Mouse (Mus musculus): ENCODE measurements at regions not wholly inside any gene's neighbourhood (a gene's known extent, or its start where the extent isn't known, plus 50 kb on each side); places are given as distances from the start of the nearest gene placed in this dataset.
A peak's percentile ranks its signal among the peaks of the same experiment; 100 is the strongest.

DNA sequence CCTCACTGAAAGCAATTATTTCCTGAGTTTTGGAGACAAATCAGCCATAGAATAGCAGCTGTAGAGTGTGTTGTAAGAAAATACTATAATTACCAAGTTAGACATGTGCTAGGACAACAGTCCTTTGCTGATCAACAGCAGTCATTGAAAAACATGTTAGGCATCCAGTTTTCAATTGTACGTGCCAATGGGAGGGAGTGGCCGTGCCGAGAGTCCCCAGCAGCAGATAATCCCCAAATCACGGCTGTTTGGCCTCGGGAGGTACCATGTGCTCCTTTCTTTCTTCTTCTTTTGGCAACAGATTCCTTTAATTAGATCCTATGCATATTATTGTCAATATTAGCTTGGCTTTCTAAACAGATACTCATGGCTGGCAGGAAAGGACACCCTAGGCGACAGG, 88.4 kb upstream of the Meis1 start:
- Histone ChIP-seq H3K27me3 (replicated peaks; ENCODE audit: control insufficient read depth, insufficient read depth, low read length) (no peaks in the 10 kb centered on the region), H3K27ac (ENCODE audit: insufficient read depth, low read depth, low read length) (no peak overlapping the region), H3K4me3 (ENCODE audit: insufficient read depth, low read depth, low read length) (no peak overlapping the region), H3K36me3 (ENCODE audit: control insufficient read depth, insufficient read depth, low read length) (no peaks in the 10 kb centered on the region), H3K4me1 (ENCODE audit: control insufficient read depth, insufficient read depth, low read length) (no peaks in the 10 kb centered on the region)
- DNase-seq = no peak
- TF ChIP-seq POLR2A (IDR thresholded peaks at IDR 0.05; ENCODE audit: low read depth, low read length) (no peak), CTCF (conservative IDR thresholded peaks at IDR 0.05; ENCODE audit: insufficient read depth, insufficient read length, low read depth, low read length) (no peak)
- 91% methylated on average over 6 of the region's 6 CpGs for WGBS

DNA sequence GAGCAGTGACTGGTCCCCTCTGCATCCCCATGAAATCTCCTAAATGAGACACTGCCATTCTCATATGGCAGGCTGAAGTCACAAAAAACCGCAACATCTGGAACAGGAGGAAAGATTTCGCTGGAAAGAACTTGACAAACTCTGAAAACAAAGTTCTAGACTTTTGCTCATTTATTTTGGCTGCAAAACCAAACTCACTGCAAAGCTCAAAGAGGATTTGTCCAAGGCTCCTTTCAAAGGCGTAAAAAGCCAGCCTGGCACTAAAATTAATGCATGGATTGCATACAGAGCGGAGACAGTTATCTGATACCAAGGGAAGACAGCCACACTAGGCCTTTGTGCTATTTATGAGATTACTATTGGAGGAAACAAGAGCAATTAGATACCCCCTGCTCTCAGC, 90.3 kb upstream of the Meis1 start:
- no peak overlapping the region for H3K27ac ChIP-seq (ENCODE audit: insufficient read depth, low read depth, low read length)
- WGBS = 85% methylated on average over 4 of the region's 4 CpGs
- no peaks in the 10 kb centered on the region for H3K27me3 ChIP-seq (replicated peaks; ENCODE audit: control insufficient read depth, insufficient read depth, low read length)
- TF ChIP-seq CTCF (conservative IDR thresholded peaks at IDR 0.05; ENCODE audit: insufficient read depth, insufficient read length, low read depth, low read length) = no peak
- no peak for TF ChIP-seq POLR2A (IDR thresholded peaks at IDR 0.05; ENCODE audit: low read depth, low read length)
- no peak overlapping the region for H3K4me3 ChIP-seq (ENCODE audit: insufficient read depth, low read depth, low read length)
- no peaks in the 10 kb centered on the region for H3K36me3 ChIP-seq (ENCODE audit: control insufficient read depth, insufficient read depth, low read length)
- no peak for DNase-seq
- no peaks in the 10 kb centered on the region for H3K4me1 ChIP-seq (ENCODE audit: control insufficient read depth, insufficient read depth, low read length)

DNA sequence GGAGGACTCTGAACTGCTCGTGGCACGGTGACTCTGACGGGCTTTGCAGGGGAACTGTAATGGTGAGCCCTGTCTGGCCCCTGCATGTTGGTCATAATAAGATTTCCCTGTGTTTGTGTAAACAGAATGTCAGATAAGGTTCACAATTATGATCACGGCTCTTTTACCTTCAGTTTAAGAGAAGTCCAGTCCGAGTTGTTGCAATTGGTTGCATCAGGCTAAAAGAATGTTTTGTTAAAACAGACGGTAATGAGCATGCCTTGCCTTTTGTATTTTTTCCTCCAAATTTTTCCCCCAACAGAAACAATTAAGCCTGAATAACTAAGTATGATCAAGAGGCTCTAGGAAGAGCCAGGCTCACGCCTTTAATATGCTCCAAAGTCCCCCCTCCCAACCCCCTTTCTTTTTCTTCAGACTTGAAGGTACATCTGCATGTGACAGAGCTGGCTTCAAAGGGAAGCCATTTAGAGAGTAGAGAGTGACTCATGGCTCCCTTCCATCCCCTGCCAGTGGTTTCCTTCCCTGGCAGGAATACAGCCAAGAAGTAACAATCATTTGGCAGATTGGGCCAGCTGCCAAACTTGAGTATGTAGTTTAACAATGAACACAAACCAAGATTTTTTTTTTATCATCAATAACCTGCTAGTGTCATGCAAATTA, 93.3 kb upstream of the Meis1 start:
- Histone ChIP-seq H3K27me3 (replicated peaks; ENCODE audit: control insufficient read depth, insufficient read depth, low read length) (no peaks in the 10 kb centered on the region; the same call in 1 of the 2 replicates), H3K4me3 (ENCODE audit: insufficient read depth, low read depth, low read length) (no peak overlapping the region), H3K27ac (ENCODE audit: insufficient read depth, low read depth, low read length) (no peak overlapping the region), H3K36me3 (ENCODE audit: control insufficient read depth, insufficient read depth, low read length) (no peaks in the 10 kb centered on the region), H3K4me1 (ENCODE audit: control insufficient read depth, insufficient read depth, low read length) (no peaks in the 10 kb centered on the region)
- 58% methylated on average over 7 of the region's 7 CpGs for WGBS
- DNase-seq = peak; percentile 87
- TF ChIP-seq CTCF (conservative IDR thresholded peaks at IDR 0.05; ENCODE audit: insufficient read depth, insufficient read length, low read depth, low read length) (no peak), POLR2A (IDR thresholded peaks at IDR 0.05; ENCODE audit: low read depth, low read length) (no peak)

DNA sequence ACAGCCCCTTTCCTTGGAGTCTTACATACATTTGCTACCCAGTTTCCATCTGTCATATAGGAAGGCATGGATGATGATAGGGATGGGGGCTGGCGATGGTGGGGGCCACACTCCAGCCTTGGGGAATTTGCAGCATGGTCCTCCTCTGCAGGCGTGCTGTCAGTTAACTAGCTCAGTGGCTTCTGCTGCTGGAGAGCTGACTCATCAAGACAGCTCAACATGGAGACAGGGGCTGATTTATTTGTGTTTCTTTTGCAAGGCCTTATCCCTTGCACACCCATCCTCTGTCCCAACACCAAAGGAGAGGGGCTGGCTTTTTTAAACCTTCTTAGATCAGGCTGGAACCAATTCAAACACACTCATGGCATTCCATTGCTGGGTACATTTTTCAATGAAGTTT, 98.3 kb upstream of the Meis1 start:
- Histone ChIP-seq H3K27ac (ENCODE audit: insufficient read depth, low read depth, low read length) (no peak overlapping the region), H3K4me1 (ENCODE audit: control insufficient read depth, insufficient read depth, low read length) (no peaks in the 10 kb centered on the region), H3K4me3 (ENCODE audit: insufficient read depth, low read depth, low read length) (no peak overlapping the region), H3K27me3 (replicated peaks; ENCODE audit: control insufficient read depth, insufficient read depth, low read length) (no peaks in the 10 kb centered on the region; the same call in 1 of the 2 replicates), H3K36me3 (ENCODE audit: control insufficient read depth, insufficient read depth, low read length) (no peaks in the 10 kb centered on the region)
- DNase-seq = no peak
- TF ChIP-seq CTCF (conservative IDR thresholded peaks at IDR 0.05; ENCODE audit: insufficient read depth, insufficient read length, low read depth, low read length) = no peak
- 87% methylated on average over 2 of the region's 2 CpGs for WGBS

DNA sequence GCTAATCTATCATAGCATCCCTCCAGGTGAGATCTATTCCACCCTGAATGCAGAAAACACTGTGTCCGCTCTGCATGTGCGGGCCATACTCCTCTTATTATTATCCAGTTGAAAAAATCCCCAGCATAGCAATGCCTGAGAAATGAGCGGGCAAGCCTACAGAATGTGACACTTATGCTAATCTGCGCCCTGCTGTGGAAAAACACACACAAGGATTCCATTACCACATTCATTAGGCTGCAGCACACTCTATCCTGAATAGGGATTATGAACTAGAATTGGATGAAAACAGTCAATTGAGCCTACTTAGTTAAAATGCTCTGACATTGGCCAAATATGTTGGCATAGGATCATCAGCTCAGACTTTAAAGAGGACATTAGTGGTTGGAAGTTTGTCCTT, 99.5 kb upstream of the Meis1 start:
- 83% methylated on average over 4 of the region's 4 CpGs for WGBS
- DNase-seq = no peak
- TF ChIP-seq POLR2A (IDR thresholded peaks at IDR 0.05; ENCODE audit: low read depth, low read length) = no peak
- no peak for TF ChIP-seq CTCF (conservative IDR thresholded peaks at IDR 0.05; ENCODE audit: insufficient read depth, insufficient read length, low read depth, low read length)
- no peak overlapping the region for H3K4me3 ChIP-seq (ENCODE audit: insufficient read depth, low read depth, low read length)
- no peaks in the 10 kb centered on the region; the same call in 1 of the 2 replicates for H3K27me3 ChIP-seq (replicated peaks; ENCODE audit: control insufficient read depth, insufficient read depth, low read length)
- H3K4me1 ChIP-seq (ENCODE audit: control insufficient read depth, insufficient read depth, low read length) = no peaks in the 10 kb centered on the region
- H3K27ac ChIP-seq (ENCODE audit: insufficient read depth, low read depth, low read length) = no peak overlapping the region
- H3K36me3 ChIP-seq (ENCODE audit: control insufficient read depth, insufficient read depth, low read length) = no peaks in the 10 kb centered on the region

DNA sequence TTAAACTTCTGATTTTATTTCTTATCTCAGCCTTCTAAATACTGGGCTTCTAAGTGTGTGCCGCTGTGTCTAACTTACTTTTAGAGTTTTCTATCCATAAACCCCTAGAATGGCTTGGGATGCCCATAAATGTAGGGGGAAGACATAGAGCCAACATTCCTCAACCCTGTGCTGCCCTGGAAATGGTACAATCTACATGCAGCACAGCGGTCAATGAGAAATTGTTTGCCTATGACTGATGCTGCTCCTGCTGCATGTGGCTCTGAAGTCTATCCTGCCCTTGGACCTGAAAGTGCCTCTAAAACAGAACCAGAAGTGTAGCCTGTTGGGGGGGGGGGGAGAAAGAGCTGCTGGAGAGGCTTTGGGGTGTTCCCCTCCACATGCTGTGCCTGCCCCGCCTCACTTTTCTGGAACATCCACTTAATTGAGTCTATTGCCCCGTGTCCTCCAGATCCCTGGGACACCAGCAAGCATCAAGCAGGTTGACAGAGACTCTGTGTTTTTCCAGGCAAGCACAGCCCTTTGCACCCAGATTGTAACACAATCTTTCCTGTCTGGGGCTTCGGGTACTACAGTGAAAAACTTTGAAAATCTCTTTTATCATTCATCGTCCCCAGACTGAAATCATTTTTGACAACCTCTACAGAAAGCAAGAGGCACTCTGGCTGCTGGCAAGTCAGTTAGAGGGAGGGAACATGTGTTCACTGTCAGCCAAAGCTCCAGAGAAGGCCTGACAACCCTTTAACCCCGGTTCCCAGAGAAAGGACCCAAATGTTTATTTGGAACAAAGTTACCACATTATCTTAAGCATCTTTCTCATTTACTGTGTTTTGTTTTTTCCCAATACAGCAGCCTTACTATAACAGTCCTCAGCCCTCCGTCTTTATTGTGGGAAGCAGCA, 101.4 kb upstream of the Meis1 start:
- Histone ChIP-seq H3K36me3 (ENCODE audit: control insufficient read depth, insufficient read depth, low read length) (no peaks in the 10 kb centered on the region), H3K4me3 (ENCODE audit: insufficient read depth, low read depth, low read length) (no peak overlapping the region), H3K27ac (ENCODE audit: insufficient read depth, low read depth, low read length) (no peak overlapping the region), H3K4me1 (ENCODE audit: control insufficient read depth, insufficient read depth, low read length) (no peaks in the 10 kb centered on the region), H3K27me3 (replicated peaks; ENCODE audit: control insufficient read depth, insufficient read depth, low read length) (no peaks in the 10 kb centered on the region; the same call in 1 of the 2 replicates)
- peak; percentile 28 for DNase-seq
- 50% methylated on average over 8 of the region's 8 CpGs for WGBS
- TF ChIP-seq POLR2A (IDR thresholded peaks at IDR 0.05; ENCODE audit: low read depth, low read length) = no peak
- TF ChIP-seq CTCF (conservative IDR thresholded peaks at IDR 0.05; ENCODE audit: insufficient read depth, insufficient read length, low read depth, low read length) = no peak

DNA sequence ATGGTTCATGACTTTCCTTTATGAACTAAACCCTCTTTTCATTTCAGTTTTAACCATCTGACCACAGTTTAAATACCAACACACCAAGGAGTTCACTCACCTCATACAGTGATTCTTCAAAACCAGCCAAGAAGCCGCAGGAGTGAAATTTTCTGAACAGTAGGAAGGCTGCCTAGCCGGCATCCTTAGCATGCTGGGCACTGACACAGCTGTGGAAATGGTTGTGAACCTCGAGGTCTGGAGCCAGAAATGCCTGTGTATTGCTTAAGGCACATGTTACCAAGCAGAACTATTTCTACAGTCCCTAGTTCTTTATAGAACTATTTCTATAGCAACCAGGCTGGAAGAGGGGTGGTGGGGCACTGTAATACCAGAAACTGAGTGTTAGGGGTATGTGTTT, 102.1 kb upstream of the Meis1 start:
- H3K27me3 ChIP-seq (replicated peaks; ENCODE audit: control insufficient read depth, insufficient read depth, low read length) = no peaks in the 10 kb centered on the region; the same call in 1 of the 2 replicates
- no peak overlapping the region for H3K4me3 ChIP-seq (ENCODE audit: insufficient read depth, low read depth, low read length)
- no peaks in the 10 kb centered on the region for H3K36me3 ChIP-seq (ENCODE audit: control insufficient read depth, insufficient read depth, low read length)
- TF ChIP-seq CTCF (conservative IDR thresholded peaks at IDR 0.05; ENCODE audit: insufficient read depth, insufficient read length, low read depth, low read length) (no peak), POLR2A (IDR thresholded peaks at IDR 0.05; ENCODE audit: low read depth, low read length) (no peak)
- H3K4me1 ChIP-seq (ENCODE audit: control insufficient read depth, insufficient read depth, low read length) = no peaks in the 10 kb centered on the region
- WGBS = 61% methylated on average over 3 of the region's 3 CpGs
- no peak overlapping the region for H3K27ac ChIP-seq (ENCODE audit: insufficient read depth, low read depth, low read length)
- no peak for DNase-seq

Data from kidney, adult 2 months (tissue).